Mouse (Mus musculus): ENCODE results near the gene Clpx. TPM values are rescaled to one million over a fixed set of nuclear protein-coding genes. Genes with fewer than 3 reads are reported as not detected.

The Clpx gene
- total and polyA plus RNA-seq, 3 experiments: 14.0 to 64.9 (median 41.9) TPM

- H3K27me3 ChIP-seq (ENCODE audit: insufficient read depth, low read length): no peaks in the 10 kb centered on the region
- ATAC-seq (ENCODE audit: extremely low read depth, insufficient number of reproducible peaks, low FRiP score, poor library complexity, severe bottlenecking) (no peak), DNase-seq (ENCODE audit: low spot score) (no peak)
- H3K9me3 ChIP-seq (replicated peaks): peaks cover 8% of the 10 kb centered on the region
- H3K36me3 ChIP-seq (replicated peaks): peaks cover 14% of the 10 kb centered on the region
- TF ChIP-seq TAL1 (conservative IDR thresholded peaks at IDR 0.05; ENCODE audit: low read depth, low read length) (no peak), POLR2AphosphoS5 (IDR thresholded peaks at IDR 0.05; ENCODE audit: insufficient replicate concordance, low read depth, low read length) (no peak; the same call in 1 of the 2 replicates), GATA1 (IDR thresholded peaks at IDR 0.05; ENCODE audit: borderline replicate concordance, low read length) (no peak), CTCF (IDR thresholded peaks at IDR 0.05; ENCODE audit: low read depth, low read length) (no peak), GATA2 (IDR thresholded peaks at IDR 0.05; ENCODE audit: borderline replicate concordance, low read depth, low read length) (no peak)
- peak overlapping the region; percentile 94 for H3K4me3 ChIP-seq (ENCODE audit: low read depth, low read length)
- H3K4me1 ChIP-seq (ENCODE audit: insufficient read depth, low read depth, low read length): peaks cover 33% of the 10 kb centered on the region
Observed at GRCm38 (mm10) chr9:65347112-65347850, 53.2 kb downstream of the Clpx start.

- H3K27me3 ChIP-seq (ENCODE audit: insufficient read depth, low read length): no peaks in the 10 kb centered on the region
- H3K4me1 ChIP-seq (ENCODE audit: insufficient read depth, low read depth, low read length): peaks cover 20% of the 10 kb centered on the region
- H3K36me3 ChIP-seq (replicated peaks): peaks cover 66% of the 10 kb centered on the region
- no peaks in the 10 kb centered on the region for H3K9me3 ChIP-seq (replicated peaks)
- ATAC-seq (ENCODE audit: extremely low read depth, insufficient number of reproducible peaks, low FRiP score, poor library complexity, severe bottlenecking) (no peak), DNase-seq (ENCODE audit: low spot score) (no peak)
- TF ChIP-seq TAL1 (conservative IDR thresholded peaks at IDR 0.05; ENCODE audit: low read depth, low read length) (no peak), POLR2AphosphoS5 (IDR thresholded peaks at IDR 0.05; ENCODE audit: insufficient replicate concordance, low read depth, low read length) (no peak), GATA2 (IDR thresholded peaks at IDR 0.05; ENCODE audit: borderline replicate concordance, low read depth, low read length) (no peak), CTCF (IDR thresholded peaks at IDR 0.05; ENCODE audit: low read depth, low read length) (no peak), GATA1 (IDR thresholded peaks at IDR 0.05; ENCODE audit: borderline replicate concordance, low read length) (no peak)
- H3K4me3 ChIP-seq (ENCODE audit: low read depth, low read length): no peak overlapping the region
Observed at GRCm38 (mm10) chr9:65353251-65353650, 59.2 kb downstream of the Clpx start.

- H3K27me3 ChIP-seq (ENCODE audit: insufficient read depth, low read length): no peaks in the 10 kb centered on the region
- peaks cover 3% of the 10 kb centered on the region; the same call in 1 of the 2 replicates for H3K4me1 ChIP-seq (ENCODE audit: insufficient read depth, low read depth, low read length)
- no peak for DNase-seq (ENCODE audit: low spot score)
- TF ChIP-seq GATA2 (IDR thresholded peaks at IDR 0.05; ENCODE audit: borderline replicate concordance, low read depth, low read length) (no peak), POLR2AphosphoS5 (IDR thresholded peaks at IDR 0.05; ENCODE audit: insufficient replicate concordance, low read depth, low read length) (no peak), GATA1 (IDR thresholded peaks at IDR 0.05; ENCODE audit: borderline replicate concordance, low read length) (no peak), CTCF (IDR thresholded peaks at IDR 0.05; ENCODE audit: low read depth, low read length) (no peak), TAL1 (conservative IDR thresholded peaks at IDR 0.05; ENCODE audit: low read depth, low read length) (no peak)
- H3K36me3 ChIP-seq (replicated peaks): peaks cover 83% of the 10 kb centered on the region
- H3K4me3 ChIP-seq (ENCODE audit: low read depth, low read length): no peak overlapping the region
- H3K9me3 ChIP-seq (replicated peaks): no peaks in the 10 kb centered on the region
- ATAC-seq (ENCODE audit: extremely low read depth, insufficient number of reproducible peaks, low FRiP score, poor library complexity, severe bottlenecking): no peak
Observed at GRCm38 (mm10) chr9:65356561-65356960, 62.5 kb downstream of the Clpx start.

- TF ChIP-seq TAL1 (conservative IDR thresholded peaks at IDR 0.05; ENCODE audit: low read depth, low read length) (no peak), CTCF (IDR thresholded peaks at IDR 0.05; ENCODE audit: low read depth, low read length) (no peak), GATA1 (IDR thresholded peaks at IDR 0.05; ENCODE audit: borderline replicate concordance, low read length) (no peak), POLR2AphosphoS5 (IDR thresholded peaks at IDR 0.05; ENCODE audit: insufficient replicate concordance, low read depth, low read length) (no peak), GATA2 (IDR thresholded peaks at IDR 0.05; ENCODE audit: borderline replicate concordance, low read depth, low read length) (no peak)
- DNase-seq (ENCODE audit: low spot score): no peak
- no peaks in the 10 kb centered on the region for H3K9me3 ChIP-seq (replicated peaks)
- H3K36me3 ChIP-seq (replicated peaks): peaks cover 87% of the 10 kb centered on the region
- H3K4me1 ChIP-seq (ENCODE audit: insufficient read depth, low read depth, low read length): peaks cover 3% of the 10 kb centered on the region; the same call in 1 of the 2 replicates
- no peak for ATAC-seq (ENCODE audit: extremely low read depth, insufficient number of reproducible peaks, low FRiP score, poor library complexity, severe bottlenecking)
- H3K4me3 ChIP-seq (ENCODE audit: low read depth, low read length): no peak overlapping the region
- no peaks in the 10 kb centered on the region for H3K27me3 ChIP-seq (ENCODE audit: insufficient read depth, low read length)
Observed at GRCm38 (mm10) chr9:65356971-65357370, 62.9 kb downstream of the Clpx start.

GRCm38 (mm10) chr9:65358956-65359480 is 65.0 kb downstream of the Clpx start:
- no peak for ATAC-seq (ENCODE audit: extremely low read depth, insufficient number of reproducible peaks, low FRiP score, poor library complexity, severe bottlenecking)
- no peaks in the 10 kb centered on the region for H3K27me3 ChIP-seq (ENCODE audit: insufficient read depth, low read length)
- no peak overlapping the region for H3K4me3 ChIP-seq (ENCODE audit: low read depth, low read length)
- H3K4me1 ChIP-seq (ENCODE audit: insufficient read depth, low read depth, low read length): no peaks in the 10 kb centered on the region; the same call in 1 of the 2 replicates
- H3K36me3 ChIP-seq (replicated peaks): peaks cover 93% of the 10 kb centered on the region
- no peaks in the 10 kb centered on the region for H3K9me3 ChIP-seq (replicated peaks)
- TF ChIP-seq POLR2AphosphoS5 (IDR thresholded peaks at IDR 0.05; ENCODE audit: insufficient replicate concordance, low read depth, low read length): no peak
- TF ChIP-seq CTCF (IDR thresholded peaks at IDR 0.05; ENCODE audit: low read depth, low read length): no peak
- TF ChIP-seq GATA1 (IDR thresholded peaks at IDR 0.05; ENCODE audit: borderline replicate concordance, low read length): no peak
- TF ChIP-seq GATA2 (IDR thresholded peaks at IDR 0.05; ENCODE audit: borderline replicate concordance, low read depth, low read length): no peak
- TF ChIP-seq TAL1 (conservative IDR thresholded peaks at IDR 0.05; ENCODE audit: low read depth, low read length): no peak
- no peak for DNase-seq (ENCODE audit: low spot score)
